In genomic region chr14:120300814-120301213, GRCm38 (mm10) we compare ENCODE assay signal across 25 mouse cellular contexts. TPM values are rescaled to one million over a fixed set of nuclear protein-coding genes. Genes with fewer than 3 reads are reported as not detected.
DNase-seq lines count a peak whose midpoint lies in the region; ATAC-seq and TF ChIP-seq lines count a peak whose summit lies in the region.
"Had no signal": no experiment of that assay in that cellular context is flagged by ENCODE, and none has a peak within 500 bp of the region (broad histone marks: within the 10 kb centered on the region; RNA-seq: fewer than 3 reads in every experiment).

No protein-coding gene starts in this region.

- peaks cover 53% of the 10 kb centered on the region for H3K36me3 ChIP-seq in heart, adult 2 months (ENCODE audit: control insufficient read depth, insufficient read depth, low read length)
- H3K36me3 ChIP-seq in heart, embryonic 16.5 days (ENCODE audit: control insufficient read depth, insufficient read depth): no peaks in the 10 kb centered on the region
- no peaks in the 10 kb centered on the region for H3K36me3 ChIP-seq in lung, embryonic 16.5 days (ENCODE audit: control insufficient read depth, insufficient read depth, low read length)
- H3K36me3 ChIP-seq: limb, embryonic 13.5 days; neural tube, embryonic 12.5 days had no signal

- peaks cover 5% of the 10 kb centered on the region for H3K79me2 ChIP-seq in heart, adult 2 months (replicated peaks; ENCODE audit: control insufficient read depth, insufficient read depth, low read length)

- DNase-seq in heart, adult 2 months: no peak
- no peak for DNase-seq in heart, postnatal 25 days (ENCODE audit: low spot score)
- no peak for DNase-seq in heart, postnatal 4 days
- DNase-seq in lung, postnatal 25 days (ENCODE audit: low spot score): no peak
- no peak for DNase-seq in ovary, postnatal 14 days (ENCODE audit: low spot score)
- DNase-seq: adrenal gland, adult 2 months; adrenal gland, postnatal 36 days; cerebellum, adult 2 months; cerebellum, postnatal 14 days; kidney, postnatal 25 days; lung, postnatal 14 days; right cerebral cortex, postnatal 4 days had no signal

- H3K4me1 ChIP-seq in heart, adult 2 months (ENCODE audit: control insufficient read depth, insufficient read depth, low read length): peaks cover 38% of the 10 kb centered on the region
- H3K4me1 ChIP-seq in heart, embryonic 16.5 days (ENCODE audit: control insufficient read depth, insufficient read depth, low read length): peaks cover 63% of the 10 kb centered on the region
- peaks cover 55% of the 10 kb centered on the region for H3K4me1 ChIP-seq in lung, embryonic 16.5 days (replicated peaks; ENCODE audit: control insufficient read depth, insufficient read depth, low read length)
- H3K4me1 ChIP-seq in embryonic fibroblast, embryonic 13.5 days (ENCODE audit: control insufficient read depth, insufficient read depth, low read length): peaks cover 26% of the 10 kb centered on the region

- no peak overlapping the region; the same call in 1 of the 2 replicates for H3K4me2 ChIP-seq in heart, embryonic 16.5 days (ENCODE audit: low read depth, low read length)
- no peak overlapping the region for H3K4me2 ChIP-seq in lung, embryonic 16.5 days (ENCODE audit: low read depth, low read length)
- H3K4me2 ChIP-seq: hindbrain, embryonic 14.5 days; liver, embryonic 11.5 days; midbrain, embryonic 11.5 days; neural tube, embryonic 12.5 days had no signal

- H3K27ac ChIP-seq in heart, adult 2 months: peak overlapping the region; percentile 90
- H3K27ac ChIP-seq in heart, embryonic 16.5 days (ENCODE audit: low read length): peak overlapping the region; percentile 80
- peak overlapping the region; percentile 51 for H3K27ac ChIP-seq in lung, embryonic 16.5 days (ENCODE audit: low read length)
- peak overlapping the region; percentile 97 for H3K27ac ChIP-seq in embryonic fibroblast, embryonic 13.5 days (ENCODE audit: insufficient read depth, low read length)
- H3K27ac ChIP-seq: hindbrain, embryonic 14.5 days; neural tube, embryonic 12.5 days had no signal

- H3K9ac ChIP-seq in heart, adult 2 months (ENCODE audit: low read depth, low read length): no peak overlapping the region
- no peak overlapping the region for H3K9ac ChIP-seq in heart, embryonic 16.5 days (ENCODE audit: low read length)
- H3K9ac ChIP-seq in lung, embryonic 16.5 days (ENCODE audit: low read length): no peak overlapping the region
- H3K9ac ChIP-seq: hindbrain, embryonic 14.5 days; limb, embryonic 13.5 days; neural tube, embryonic 12.5 days had no signal

- intact Hi-C loops in heart, adult 2 months (cut with DNase I): no loop called here
- intact Hi-C loops in heart, postnatal 25 days (cut with DNase I): loop anchor here (5.0 kb wide), 1 partner anchor 36 kb away; no protein-coding TSS in a partner anchor

- H3K27me3 ChIP-seq in heart, adult 2 months (ENCODE audit: control insufficient read depth, insufficient read depth, low read length): no peaks in the 10 kb centered on the region
- H3K27me3 ChIP-seq in heart, embryonic 16.5 days (ENCODE audit: control insufficient read depth, insufficient read depth, low read length): no peaks in the 10 kb centered on the region
- H3K27me3 ChIP-seq in lung, embryonic 16.5 days (ENCODE audit: control insufficient read depth, insufficient read depth, low read depth, low read length): no peaks in the 10 kb centered on the region
- H3K27me3 ChIP-seq: limb, embryonic 13.5 days; neural tube, embryonic 12.5 days had no signal

- no peak for TF ChIP-seq EP300 in heart, adult 2 months (IDR thresholded peaks at IDR 0.05; ENCODE audit: insufficient read depth, low read depth, low read length)

- WGBS in heart, adult 2 months: 25% methylated on average over 4 of the region's 4 CpGs
- 76% methylated on average over 4 of the region's 4 CpGs for WGBS in heart, embryonic 16.5 days
- WGBS in lung, embryonic 16.5 days: 44% methylated on average over 4 of the region's 4 CpGs

- TF ChIP-seq POLR2A in heart, adult 2 months (IDR thresholded peaks at IDR 0.05; ENCODE audit: insufficient read depth, low read depth, low read length): no peak
- TF ChIP-seq POLR2A in embryonic fibroblast, embryonic 13.5 days (IDR thresholded peaks at IDR 0.05; ENCODE audit: low read depth, low read length): no peak

- no peak for ATAC-seq in heart, embryonic 16.5 days (replicated peaks; ENCODE audit: extremely low read depth, insufficient read depth, low FRiP score)
- no peak for ATAC-seq in lung, embryonic 16.5 days (ENCODE audit: low read depth)
- ATAC-seq: activated CD4-positive, CD25-positive, alpha-beta regulatory T cell, adult 4 months; CD4-positive, CD25-positive, alpha-beta regulatory T cell, adult 4 months; forebrain, embryonic 14.5 days; intestine, postnatal 0 days; midbrain, embryonic 16.5 days had no signal

- no peak overlapping the region for H3K4me3 ChIP-seq in heart, adult 2 months
- no peak overlapping the region for H3K4me3 ChIP-seq in heart, embryonic 16.5 days (ENCODE audit: low read length)
- no peak overlapping the region for H3K4me3 ChIP-seq in lung, embryonic 16.5 days (ENCODE audit: low read length)
- no peak overlapping the region for H3K4me3 ChIP-seq in embryonic fibroblast, embryonic 13.5 days (ENCODE audit: insufficient read depth, low read length)
- H3K4me3 ChIP-seq: limb, embryonic 13.5 days; neural tube, embryonic 12.5 days had no signal

- no peak for TF ChIP-seq CTCF in heart, adult 2 months (IDR thresholded peaks at IDR 0.05)
- TF ChIP-seq CTCF in embryonic fibroblast, embryonic 13.5 days (IDR thresholded peaks at IDR 0.05; ENCODE audit: borderline replicate concordance, insufficient read depth, low read length): no peak

- H3K9me3 ChIP-seq in heart, embryonic 16.5 days (replicated peaks; ENCODE audit: control insufficient read depth, low read length): no peaks in the 10 kb centered on the region
- no peaks in the 10 kb centered on the region for H3K9me3 ChIP-seq in lung, embryonic 16.5 days (ENCODE audit: control insufficient read depth, low read length)
- H3K9me3 ChIP-seq: limb, embryonic 13.5 days; neural tube, embryonic 12.5 days had no signal

RNA-seq across cellular contexts. Expression of gene Mbnl2, which starts 25.3 kb away (rescaled TPM):
- total RNA-seq in heart, adult 2 months (2021): 100 to 1,000 TPM; 221 to 258 TPM
- polyA plus RNA-seq in heart, adult 2 months (2012; rRNA removed): 91.1 and 133 TPM in 2 replicates
- 100 to 1,000 TPM; 234 to 252 TPM for total RNA-seq in heart, postnatal 25 days (2021)
- polyA plus RNA-seq in heart, embryonic 16.5 days (2015; fragmentation: Nextera tagmentation; extraction: Ambion mirVana): 129 and 142 TPM in 2 replicates
- 100 to 1,000 TPM; 193 TPM for total RNA-seq in heart, postnatal 4 days (2021)
- 162 and 164 TPM in 2 replicates for polyA plus RNA-seq in lung, embryonic 16.5 days (2015; fragmentation: Nextera tagmentation; extraction: Ambion mirVana)
- polyA plus RNA-seq in embryonic fibroblast, embryonic 13.5 days (2011; ENCODE audit: insufficient read length, low read depth, missing spikeins): 207 and 222 TPM in 2 replicates
